8 mouse cellular contexts compared by ENCODE assay signal in genomic region chr10:22730266-22730991, GRCm38 (mm10). TPM values are rescaled to one million over a fixed set of nuclear protein-coding genes. Genes with fewer than 3 reads are reported as not detected.
DNase-seq lines count a peak whose midpoint lies in the region; ATAC-seq and TF ChIP-seq lines count a peak whose summit lies in the region.

No protein-coding gene starts in this region.

- H3K9ac ChIP-seq in liver, embryonic 14.5 days (replicated peaks) = peak overlapping the region; percentile 80

- no peak overlapping the region for H3K27ac ChIP-seq in liver, embryonic 14.5 days

- H3K27me3 ChIP-seq in liver, embryonic 14.5 days (ENCODE audit: control insufficient read depth, insufficient read depth, low read length) = no peaks in the 10 kb centered on the region

- no peaks in the 10 kb centered on the region for H3K36me3 ChIP-seq in liver, embryonic 14.5 days (replicated peaks; ENCODE audit: control insufficient read depth, insufficient read depth, low read depth)

- peak; percentile 17 to 37 for DNase-seq in cerebellum, postnatal 14 days
- no peak for DNase-seq in cerebellum, adult 9-11 months
- DNase-seq in right cerebral cortex, postnatal 10 days (ENCODE audit: low spot score in 2 of 2) = peak; percentile 44 to 59
- DNase-seq in right cerebral cortex, postnatal 25 days = no peak
- peak in 1 of 3 experiments; percentile 28 for DNase-seq in liver, embryonic 14.5 days (ENCODE audit: low read depth in 3 of 3, low spot score in 3 of 3)
- DNase-seq in thymus, adult 18-20 months = peak; percentile 22 to 36
- DNase-seq in ovary, postnatal 10 days (ENCODE audit: low spot score) = no peak

- no peak for TF ChIP-seq CTCF in liver, embryonic 14.5 days (IDR thresholded peaks at IDR 0.05; ENCODE audit: low read depth)

- 1% methylated on average over 37 of the region's 39 CpGs for WGBS in liver, embryonic 14.5 days (ENCODE audit: insufficient replicate concordance)

- no peaks in the 10 kb centered on the region for H3K9me3 ChIP-seq in liver, embryonic 14.5 days (ENCODE audit: control insufficient read depth, low read length)

- H3K4me1 ChIP-seq in liver, embryonic 14.5 days (replicated peaks; ENCODE audit: control insufficient read depth in 2 of 2, insufficient read depth in 2 of 2, low read length in 1 of 2) = peaks cover 21 to 26% of the 10 kb centered on the region in 2 experiments

- ATAC-seq in granulocyte monocyte progenitor cell, adult 5-6 weeks (replicated peaks; ENCODE audit: poor library complexity, severe bottlenecking) = peak; percentile 29
- peak; percentile 71 for ATAC-seq in liver, embryonic 14.5 days (ENCODE audit: insufficient read depth)

- TF ChIP-seq EP300 in liver, embryonic 14.5 days (IDR thresholded peaks at IDR 0.05; ENCODE audit: low read depth) = no peak

- peak overlapping the region; percentile 92 for H3K4me2 ChIP-seq in liver, embryonic 14.5 days (ENCODE audit: low read depth)

- peak overlapping the region; percentile 77 to 95 for H3K4me3 ChIP-seq in liver, embryonic 14.5 days (ENCODE audit: insufficient read depth in 1 of 2, low read depth in 2 of 2, low read length in 2 of 2)

RNA-seq across cellular contexts. Expression of gene Tbpl1, which starts 1.3 kb away (rescaled TPM):
- total RNA-seq in granulocyte monocyte progenitor cell, adult 5-6 weeks (2014; fragmentation: Nextera tagmentation) = 21.9 and 22.5 TPM in 2 replicates
- 20.2 and 21.9 TPM in 2 replicates for total RNA-seq in granulocyte monocyte progenitor cell, adult 5-6 weeks (2017)
- 3.9 and 6.5 TPM in 2 replicates for polyA plus RNA-seq in liver, embryonic 14.5 days (2012; rRNA removed)
- polyA plus RNA-seq in liver, embryonic 14.5 days (2014; fragmentation: Nextera tagmentation; extraction: Ambion mirVana) = 16.3 and 17.6 TPM in 2 replicates

Comparison
In these comparisons a context has a peak if more than half of its experiments do, and no peak if none do; other contexts are left out.
1. DNase-seq: peak in cerebellum, postnatal 14 days (2 of 2), right cerebral cortex, postnatal 10 days (2 of 2) and thymus, adult 18-20 months (2 of 2); none in cerebellum, adult 9-11 months (single experiment), right cerebral cortex, postnatal 25 days (single experiment) and ovary, postnatal 10 days (single experiment).